Mouse (Mus musculus): ENCODE data around the gene Eif3d.

- TF ChIP-seq CTCF (conservative IDR thresholded peaks at IDR 0.05; ENCODE audit: low read length) (no peak), POU5F1 (IDR thresholded peaks at IDR 0.05; ENCODE audit: borderline replicate concordance, low read length) (no peak)
Observed at GRCm38 (mm10) chr15:77949061-77949460, 21.6 kb downstream of the Eif3d start.
